Mouse (Mus musculus) CH12.LX (cell line): Measurements from ENCODE around the gene Trpm3.

Source experiments
- BHLHE40 ChIP-seq: IDR thresholded peaks from 2 replicates; pipeline ENCODE4 v1.6.1; 2011; ENCODE audit warnings: mild to moderate bottlenecking, low read depth, low read length, improper control_type of control experiment
- CTCF ChIP-seq, 2 experiments: IDR thresholded peaks in 1 of 2; conservative IDR thresholded peaks in 1 of 2; 2 replicates each; pipeline ENCODE4 v1.5.1; 2011 to 2012; ENCODE audit warnings: low read depth in 2 of 2, low read length in 2 of 2, improper control_type of control experiment in 1 of 2, inconsistent platforms in 1 of 2, mild to moderate bottlenecking in 1 of 2, moderate library complexity in 1 of 2
- E2F4 ChIP-seq: IDR thresholded peaks from 2 replicates; pipeline ENCODE4 v1.6.1; 2011; ENCODE audit warnings: low read depth, low read length, improper control_type of control experiment; ENCODE audit not compliant: insufficient replicate concordance
- ELF1 ChIP-seq: IDR thresholded peaks from 2 replicates; pipeline ENCODE4 v1.6.1; 2014; ENCODE audit warnings: low read depth, mild to moderate bottlenecking, inconsistent platforms, low read length, improper control_type of control experiment
- EP300 ChIP-seq: IDR thresholded peaks from 2 replicates; pipeline ENCODE4 v1.6.1; 2011; ENCODE audit warnings: low read length, improper control_type of control experiment
- KAT2A ChIP-seq: IDR thresholded peaks from 2 replicates; pipeline ENCODE4 v1.6.1; 2012; ENCODE audit warnings: low read length, improper control_type of control experiment, inconsistent platforms; ENCODE audit not compliant: insufficient replicate concordance
- MAFK ChIP-seq: IDR thresholded peaks from 2 replicates; pipeline ENCODE4 v1.6.1; 2011; ENCODE audit warnings: low read length, improper control_type of control experiment; ENCODE audit not compliant: insufficient replicate concordance
- MAZ ChIP-seq: IDR thresholded peaks from 2 replicates; pipeline ENCODE4 v1.6.1; 2012; ENCODE audit warnings: low read depth, mild to moderate bottlenecking, inconsistent platforms, low read length, improper control_type of control experiment, moderate library complexity
- MEF2A ChIP-seq: IDR thresholded peaks from 2 replicates; pipeline ENCODE4 v1.6.1; 2014; ENCODE audit warnings: low read depth, mild to moderate bottlenecking, inconsistent platforms, low read length, improper control_type of control experiment, borderline replicate concordance
- POLR2A ChIP-seq: IDR thresholded peaks from 2 replicates; pipeline ENCODE4 v1.6.1; 2011; ENCODE audit warnings: low read depth, mild to moderate bottlenecking, improper control_type of control experiment, low read length
- USF1 ChIP-seq: IDR thresholded peaks from 2 replicates; pipeline ENCODE4 v1.6.1; 2014; ENCODE audit warnings: low read depth, mild to moderate bottlenecking, inconsistent platforms, low read length, improper control_type of control experiment

DNA sequence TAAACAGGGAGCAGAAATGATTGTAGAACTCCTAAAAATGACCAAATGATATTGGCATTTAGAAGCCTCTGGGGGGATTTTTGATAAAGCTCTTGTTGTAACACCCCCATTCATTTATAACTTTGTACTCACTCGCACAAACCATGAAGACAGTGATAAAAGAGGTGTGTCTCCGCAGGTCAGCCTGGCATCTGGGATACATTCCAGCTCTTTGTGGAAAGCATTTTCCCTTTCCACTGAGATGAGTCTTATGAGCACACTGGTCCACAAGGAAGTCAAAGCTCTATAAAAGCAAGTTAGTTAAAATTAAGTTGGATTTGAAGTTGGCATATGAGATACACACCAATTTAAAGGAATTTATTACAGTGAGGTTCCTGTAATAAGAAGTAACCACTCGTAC lies 600.4 kb downstream of the Trpm3 start:
- TF ChIP-seq E2F4 (no peak), POLR2A (no peak), EP300 (no peak), CTCF (conservative IDR thresholded peaks at IDR 0.05 in 1 of 2, IDR thresholded peaks at IDR 0.05 in 1 of 2; ENCODE audit: low read depth in 2 of 2, low read length in 2 of 2) (no peak), MAZ (no peak), KAT2A (no peak), MAFK (no peak), MEF2A (no peak), ELF1 (no peak), USF1 (no peak), BHLHE40 (no peak)
